8 mouse cellular contexts compared by ENCODE assay signal in genomic region chr7:79591812-79592731, GRCm38 (mm10). TPM values are rescaled to one million over a fixed set of nuclear protein-coding genes. Genes with fewer than 3 reads are reported as not detected.
DNase-seq lines count a peak whose midpoint lies in the region; ATAC-seq and TF ChIP-seq lines count a peak whose summit lies in the region.

No protein-coding gene starts in this region.

- H3K4me2 ChIP-seq in hindbrain, embryonic 14.5 days (replicated peaks), result peak overlapping the region; percentile 67
- H3K4me2 ChIP-seq in midbrain, embryonic 16.5 days (ENCODE audit: low read length), result peak overlapping the region; percentile 86

- H3K27ac ChIP-seq in hindbrain, embryonic 14.5 days, result peak overlapping the region; percentile 86
- peak overlapping the region; percentile 83 for H3K27ac ChIP-seq in midbrain, embryonic 16.5 days (ENCODE audit: low read length)

- peaks cover 3% of the 10 kb centered on the region; the same call in 1 of the 2 replicates for H3K4me1 ChIP-seq in lung, adult 2 months (ENCODE audit: control insufficient read depth, insufficient read depth, low read length)
- peaks cover 28% of the 10 kb centered on the region for H3K4me1 ChIP-seq in hindbrain, embryonic 14.5 days (replicated peaks; ENCODE audit: control insufficient read depth, insufficient read depth, low read length)
- peaks cover 27% of the 10 kb centered on the region for H3K4me1 ChIP-seq in midbrain, embryonic 16.5 days (ENCODE audit: control insufficient read depth, insufficient read depth, low read length)

- peak overlapping the region; percentile 11 for H3K4me3 ChIP-seq in lung, adult 2 months (replicated peaks; ENCODE audit: extremely low read depth, low read depth, low read length)
- peak overlapping the region; percentile 37 for H3K4me3 ChIP-seq in hindbrain, embryonic 14.5 days (replicated peaks; ENCODE audit: low read length)
- peak overlapping the region; percentile 56 for H3K4me3 ChIP-seq in midbrain, embryonic 16.5 days (ENCODE audit: low read depth, low read length)

- H3K9ac ChIP-seq in hindbrain, embryonic 14.5 days, result peak overlapping the region; percentile 61
- H3K9ac ChIP-seq in midbrain, embryonic 16.5 days (ENCODE audit: low read depth, low read length), result peak overlapping the region; percentile 72

- DNase-seq in lung, adult 2 months, result no peak
- DNase-seq in lung, postnatal 10 days, result no peak
- DNase-seq in embryo, embryonic 10 days (ENCODE audit: low spot score), result peak; percentile 54
- peak; percentile 77 for DNase-seq in hindbrain, embryonic 14.5 days (ENCODE audit: low spot score)
- DNase-seq in left cerebral cortex, adult 9 months (ENCODE audit: low spot score in 2 of 2), result peak; percentile 76 to 83
- no peak for DNase-seq in natural killer cell, adult 2 months (ENCODE audit: low spot score in 2 of 2)
- no peak for DNase-seq in ovary, postnatal 10 days (ENCODE audit: low spot score)

- H3K9me3 ChIP-seq in hindbrain, embryonic 14.5 days (ENCODE audit: control insufficient read depth, low read length), result 0 out of 2 replicates have a peak, but pooled peaks cover 4% of the 10 kb centered on the region
- no peaks in the 10 kb centered on the region for H3K9me3 ChIP-seq in midbrain, embryonic 16.5 days (replicated peaks; ENCODE audit: control insufficient read depth, low read length, poor library complexity, severe bottlenecking)

- H3K36me3 ChIP-seq in hindbrain, embryonic 14.5 days (replicated peaks; ENCODE audit: control insufficient read depth, insufficient read depth), result no peaks in the 10 kb centered on the region
- H3K36me3 ChIP-seq in midbrain, embryonic 16.5 days (ENCODE audit: control insufficient read depth, insufficient read depth, low read length), result no peaks in the 10 kb centered on the region

- no peak for TF ChIP-seq POLR2A in lung, adult 2 months (IDR thresholded peaks at IDR 0.05; ENCODE audit: borderline replicate concordance, extremely low read depth, low read depth, low read length)

- WGBS in lung, adult 2 months, result 1% methylated on average over 41 of the region's 42 CpGs
- 2% methylated on average over 42 of the region's 42 CpGs for WGBS in hindbrain, embryonic 14.5 days
- under 1% methylated on average over 42 of the region's 42 CpGs for WGBS in midbrain, embryonic 16.5 days

- TF ChIP-seq CTCF in lung, adult 2 months (IDR thresholded peaks at IDR 0.05; ENCODE audit: insufficient read depth, low read length), result no peak

- H3K27me3 ChIP-seq in hindbrain, embryonic 14.5 days (ENCODE audit: control insufficient read depth, insufficient read depth, low read length), result peaks cover 20% of the 10 kb centered on the region; the same call in 1 of the 2 replicates
- peaks cover 4% of the 10 kb centered on the region for H3K27me3 ChIP-seq in midbrain, embryonic 16.5 days (ENCODE audit: control insufficient read depth, insufficient read depth, low read depth, low read length)

- ATAC-seq in hindbrain, embryonic 14.5 days (ENCODE audit: low FRiP score), result peak; percentile 69
- peak; percentile 75 for ATAC-seq in midbrain, embryonic 16.5 days

RNA-seq across cellular contexts. Expression of gene Rhcg, which starts 25.4 kb away (rescaled TPM):
- not detected in 2 replicates for polyA plus RNA-seq in lung, adult 2 months (2012; rRNA removed)
- polyA plus RNA-seq in hindbrain, embryonic 14.5 days (2014; fragmentation: Nextera tagmentation; extraction: Ambion mirVana), result 3.7 and 5.0 TPM in 2 replicates
- 2.3 and 4.3 TPM in 2 replicates for polyA plus RNA-seq in midbrain, embryonic 16.5 days (2015; fragmentation: Nextera tagmentation; extraction: Ambion mirVana)

Comparison
In these comparisons a context has a peak if more than half of its experiments do, and no peak if none do; other contexts are left out.
1. DNase-seq: peak in embryo, embryonic 10 days (single experiment), hindbrain, embryonic 14.5 days (single experiment) and left cerebral cortex, adult 9 months (2 of 2); none in lung, adult 2 months (single experiment), lung, postnatal 10 days (single experiment), natural killer cell, adult 2 months (0 of 2) and ovary, postnatal 10 days (single experiment).
2. Peak in every context shown above with its lines, with median percentiles within 50 percentile points of each other: H3K4me3 ChIP-seq.